Mouse (Mus musculus) forebrain, embryonic 11.5 days (tissue): ENCODE results near the gene Tnfsf4. TPM values are rescaled to one million over a fixed set of nuclear protein-coding genes. Genes with fewer than 3 reads are reported as not detected.

Experiments used
- ATAC-seq: fragments of 200-750 bp; cut with Nextera tagmentation; replicated peaks from 2 replicates; pipeline ENCODE4 v1.8.0; 2017; ENCODE audit warnings: moderate TSS enrichment; ENCODE audit not compliant: low FRiP score
- DNase-seq: peaks from one replicate; pipeline ENCODE4 v3.0.0-alpha.2; 2017; ENCODE audit warnings: low spot score
- H3K27ac ChIP-seq: fragments of 300-500 bp; sonication (generic); 2 replicates; pipeline ENCODE4 v1.5.1; 2014; ENCODE audit warnings: low read depth, low read length
- H3K27me3 ChIP-seq: fragments of 300-500 bp; sonication (generic); 2 replicates; pipeline ENCODE4 v1.6.1; 2014; ENCODE audit warnings: mild to moderate bottlenecking, low read length, mixed read lengths; ENCODE audit not compliant: control insufficient read depth, insufficient read depth
- H3K36me3 ChIP-seq: fragments of 300-500 bp; sonication (generic); 2 replicates; pipeline ENCODE4 v1.6.1; 2014; ENCODE audit warnings: mild to moderate bottlenecking, low read length, moderate library complexity, mixed read lengths; ENCODE audit not compliant: control insufficient read depth, insufficient read depth
- H3K4me1 ChIP-seq: fragments of 300-500 bp; sonication (generic); replicated peaks from 2 replicates; pipeline ENCODE4 v1.6.1; 2014; ENCODE audit warnings: low read length, mixed read lengths; ENCODE audit not compliant: control insufficient read depth, insufficient read depth
- H3K4me2 ChIP-seq: fragments of 300-500 bp; sonication (generic); 2 replicates; pipeline ENCODE4 v1.6.1; 2014; ENCODE audit warnings: low read depth, mild to moderate bottlenecking, low read length, moderate library complexity, mixed read lengths; ENCODE audit not compliant: severe bottlenecking
- H3K4me3 ChIP-seq: fragments of 300-500 bp; sonication (generic); 2 replicates; pipeline ENCODE4 v1.5.1; 2014; ENCODE audit warnings: low read depth, low read length
- H3K9ac ChIP-seq: fragments of 300-500 bp; sonication (generic); 2 replicates; pipeline ENCODE4 v1.6.1; 2014; ENCODE audit warnings: low read length
- H3K9me3 ChIP-seq: fragments of 300-500 bp; sonication (generic); 2 replicates; pipeline ENCODE4 v1.6.1; 2016; ENCODE audit warnings: low read length, mixed read lengths; ENCODE audit not compliant: control insufficient read depth
- WGBS: fragments of 180-500 bp; shearing (Covaris S2); extraction: QIAGEN DNeasy Blood & Tissue Kit; methylation state at CpG from one replicate; pipeline ENCODE4 v1.1.7; 2014; 5-methylcytosine and 5-hydroxymethylcytosine counted together
- polyA plus RNA-seq: library from polyadenylated mRNA; unstranded; fragments of >200 nt; fragmentation: Nextera tagmentation; extraction: Ambion mirVana; gene quantifications from 2 replicates; pipeline ENCODE4 v1.2.1, GENCODE M21; 2014

The Tnfsf4 gene
- polyA plus RNA-seq, 1 experiment from 2014 or later = not detected

- no peak overlapping the region for H3K4me2 ChIP-seq
- WGBS = 86% methylated on average over 10 of the region's 10 CpGs
- H3K27me3 ChIP-seq = no peaks in the 10 kb centered on the region
- DNase-seq = no peak
- no peaks in the 10 kb centered on the region for H3K9me3 ChIP-seq
- no peak overlapping the region for H3K27ac ChIP-seq
- H3K4me3 ChIP-seq = no peak overlapping the region
- ATAC-seq = no peak
- H3K4me1 ChIP-seq = no peaks in the 10 kb centered on the region
- H3K36me3 ChIP-seq = no peaks in the 10 kb centered on the region
- H3K9ac ChIP-seq = no peak overlapping the region
Measured at GRCm38 (mm10) chr1:161392906-161393305, 2.3 kb upstream of the Tnfsf4 start.

- H3K27me3 ChIP-seq = no peaks in the 10 kb centered on the region
- no peak overlapping the region for H3K4me2 ChIP-seq
- no peak overlapping the region for H3K27ac ChIP-seq
- no peak overlapping the region for H3K9ac ChIP-seq
- no peaks in the 10 kb centered on the region for H3K9me3 ChIP-seq
- ATAC-seq = no peak
- no peak for DNase-seq
- no peaks in the 10 kb centered on the region for H3K36me3 ChIP-seq
- no peaks in the 10 kb centered on the region for H3K4me1 ChIP-seq
- H3K4me3 ChIP-seq = no peak overlapping the region
- 85% methylated on average over 5 of the region's 5 CpGs for WGBS
Measured at GRCm38 (mm10) chr1:161395610-161396009, 401 bp downstream of the Tnfsf4 start.

GRCm38 (mm10) chr1:161396351-161396750, 1.1 kb downstream of the Tnfsf4 start:
- Histone ChIP-seq H3K9me3 (no peaks in the 10 kb centered on the region), H3K4me1 (no peaks in the 10 kb centered on the region), H3K27me3 (no peaks in the 10 kb centered on the region), H3K36me3 (no peaks in the 10 kb centered on the region), H3K4me3 (no peak overlapping the region), H3K27ac (no peak overlapping the region), H3K4me2 (no peak overlapping the region), H3K9ac (no peak overlapping the region)
- WGBS = 90% methylated on average over 10 of the region's 10 CpGs
- DNase-seq = no peak
- ATAC-seq = no peak

- peak; percentile 63 for DNase-seq
- Histone ChIP-seq H3K4me2 (no peak overlapping the region), H3K36me3 (no peaks in the 10 kb centered on the region), H3K4me1 (no peaks in the 10 kb centered on the region), H3K4me3 (no peak overlapping the region), H3K9ac (no peak overlapping the region), H3K27me3 (no peaks in the 10 kb centered on the region), H3K9me3 (no peaks in the 10 kb centered on the region), H3K27ac (no peak overlapping the region)
- 24% methylated on average over 6 of the region's 6 CpGs for WGBS
- 0 out of 2 replicates have a peak, but pooled peaks have one; percentile 60 for ATAC-seq
Measured at GRCm38 (mm10) chr1:161400126-161400525, 4.9 kb downstream of the Tnfsf4 start.

- Histone ChIP-seq H3K36me3 (no peaks in the 10 kb centered on the region), H3K27ac (no peak overlapping the region), H3K9ac (no peak overlapping the region), H3K4me1 (no peaks in the 10 kb centered on the region), H3K9me3 (no peaks in the 10 kb centered on the region), H3K4me3 (no peak overlapping the region), H3K4me2 (no peak overlapping the region), H3K27me3 (no peaks in the 10 kb centered on the region)
- 35% methylated on average over 2 of the region's 2 CpGs for WGBS
- ATAC-seq = peak; percentile 44; the same call in 1 of the 2 replicates
- no peak for DNase-seq
Measured at GRCm38 (mm10) chr1:161403061-161403460, 7.9 kb downstream of the Tnfsf4 start.

GRCm38 (mm10) chr1:161406480-161406879, 11.3 kb downstream of the Tnfsf4 start:
- Histone ChIP-seq H3K4me1 (no peaks in the 10 kb centered on the region), H3K4me3 (no peak overlapping the region), H3K27ac (no peak overlapping the region), H3K9me3 (no peaks in the 10 kb centered on the region), H3K9ac (no peak overlapping the region), H3K4me2 (no peak overlapping the region), H3K36me3 (no peaks in the 10 kb centered on the region), H3K27me3 (no peaks in the 10 kb centered on the region)
- ATAC-seq (no peak), DNase-seq (no peak)
- 97% methylated on average over 1 of the region's 1 CpGs for WGBS

- no peak overlapping the region for H3K27ac ChIP-seq
Measured at GRCm38 (mm10) chr1:161419926-161420325, 24.7 kb downstream of the Tnfsf4 start.

GRCm38 (mm10) chr1:161420646-161421045, 25.4 kb downstream of the Tnfsf4 start:
- Histone ChIP-seq H3K9me3 (no peaks in the 10 kb centered on the region), H3K4me2 (no peak overlapping the region), H3K9ac (no peak overlapping the region), H3K27me3 (no peaks in the 10 kb centered on the region), H3K4me1 (no peaks in the 10 kb centered on the region), H3K4me3 (no peak overlapping the region), H3K36me3 (no peaks in the 10 kb centered on the region), H3K27ac (no peak overlapping the region)
- WGBS = 89% methylated on average over 9 of the region's 9 CpGs
- no peak for ATAC-seq
- DNase-seq = no peak

More at GRCm38 (mm10) chr1:161419926-161420325, 24.7 kb downstream of the Tnfsf4 start:
- Histone ChIP-seq H3K36me3 (no peaks in the 10 kb centered on the region), H3K4me2 (no peak overlapping the region), H3K27me3 (no peaks in the 10 kb centered on the region), H3K9ac (no peak overlapping the region), H3K4me3 (no peak overlapping the region), H3K9me3 (no peaks in the 10 kb centered on the region), H3K4me1 (no peaks in the 10 kb centered on the region)
- DNase-seq = no peak
- ATAC-seq = no peak; the same call in 1 of the 2 replicates

- Histone ChIP-seq H3K27ac (no peak overlapping the region), H3K9me3 (no peaks in the 10 kb centered on the region), H3K4me3 (no peak overlapping the region), H3K4me1 (no peaks in the 10 kb centered on the region), H3K36me3 (no peaks in the 10 kb centered on the region), H3K4me2 (no peak overlapping the region), H3K27me3 (no peaks in the 10 kb centered on the region), H3K9ac (no peak overlapping the region)
- ATAC-seq (no peak), DNase-seq (no peak)
- WGBS = 85% methylated on average over 4 of the region's 4 CpGs
Measured at GRCm38 (mm10) chr1:161426277-161427056, 31.3 kb downstream of the Tnfsf4 start.
